Mouse (Mus musculus): Measurements from ENCODE around the gene Naa10. TPM values are rescaled to one million over a fixed set of nuclear protein-coding genes. Genes with fewer than 3 reads are reported as not detected.

The Naa10 gene
- polyA plus RNA-seq, 1 experiment from 2014 or later: 144 TPM

- Histone ChIP-seq H3K4me1 (no peaks in the 10 kb centered on the region), H3K9me3 (no peaks in the 10 kb centered on the region), H3K36me3 (no peaks in the 10 kb centered on the region), H3K4me2 (no peak overlapping the region), H3K27ac (no peak overlapping the region), H3K27me3 (replicated peaks) (no peaks in the 10 kb centered on the region), H3K9ac (no peak overlapping the region), H3K4me3 (replicated peaks) (no peak overlapping the region)
- WGBS: 65% methylated on average over 1 of the region's 1 CpGs
- ATAC-seq (ENCODE audit: insufficient read depth, low FRiP score, low read depth): no peak
Observed at GRCm38 (mm10) chrX:73871956-73872355, 49.8 kb downstream of the Naa10 start.

GRCm38 (mm10) chrX:73871474-73871873, 50.3 kb downstream of the Naa10 start:
- no peak for ATAC-seq (ENCODE audit: insufficient read depth, low FRiP score, low read depth)

GRCm38 (mm10) chrX:73869334-73869733, 52.4 kb downstream of the Naa10 start:
- Histone ChIP-seq H3K27ac (no peak overlapping the region), H3K9ac (no peak overlapping the region), H3K9me3 (no peaks in the 10 kb centered on the region), H3K4me3 (replicated peaks) (no peak overlapping the region), H3K36me3 (no peaks in the 10 kb centered on the region), H3K4me2 (no peak overlapping the region), H3K4me1 (no peaks in the 10 kb centered on the region), H3K27me3 (replicated peaks) (no peaks in the 10 kb centered on the region)
- ATAC-seq (ENCODE audit: insufficient read depth, low FRiP score, low read depth): no peak
- WGBS: 15% methylated on average over 5 of the region's 5 CpGs

More at GRCm38 (mm10) chrX:73871474-73871873, 50.3 kb downstream of the Naa10 start:
- Histone ChIP-seq H3K9ac (no peak overlapping the region), H3K27me3 (replicated peaks) (no peaks in the 10 kb centered on the region), H3K4me1 (no peaks in the 10 kb centered on the region), H3K4me2 (no peak overlapping the region), H3K9me3 (no peaks in the 10 kb centered on the region), H3K4me3 (replicated peaks) (no peak overlapping the region), H3K27ac (no peak overlapping the region), H3K36me3 (no peaks in the 10 kb centered on the region)

- ATAC-seq (ENCODE audit: insufficient read depth, low FRiP score, low read depth): no peak
- no peaks in the 10 kb centered on the region for H3K4me1 ChIP-seq
- WGBS: 64% methylated on average over 1 of the region's 1 CpGs
- H3K4me3 ChIP-seq (replicated peaks): no peak overlapping the region
- H3K36me3 ChIP-seq: no peaks in the 10 kb centered on the region
- no peak overlapping the region for H3K4me2 ChIP-seq
- H3K9me3 ChIP-seq: no peaks in the 10 kb centered on the region
- H3K27ac ChIP-seq: no peak overlapping the region
- H3K27me3 ChIP-seq (replicated peaks): no peaks in the 10 kb centered on the region
- no peak overlapping the region for H3K9ac ChIP-seq
Observed at GRCm38 (mm10) chrX:73867852-73868251, 53.9 kb downstream of the Naa10 start.

- H3K4me1 ChIP-seq: no peaks in the 10 kb centered on the region
- H3K36me3 ChIP-seq: no peaks in the 10 kb centered on the region
- H3K4me3 ChIP-seq (replicated peaks): no peak overlapping the region
- 31% methylated on average over 3 of the region's 3 CpGs for WGBS
- H3K9me3 ChIP-seq: no peaks in the 10 kb centered on the region
- ATAC-seq (ENCODE audit: insufficient read depth, low FRiP score, low read depth): no peak
- H3K4me2 ChIP-seq: no peak overlapping the region
- no peak overlapping the region for H3K9ac ChIP-seq
- H3K27ac ChIP-seq: no peak overlapping the region
- no peaks in the 10 kb centered on the region for H3K27me3 ChIP-seq (replicated peaks)
Observed at GRCm38 (mm10) chrX:73867256-73867655, 54.5 kb downstream of the Naa10 start.

Other genes with a start within 250 kb of the Naa10 start
- gene Slc6a8, start 248.8 kb downstream of the Naa10 start, polyA plus RNA-seq (2015; fragmentation: Nextera tagmentation; extraction: Ambion mirVana): 6.8 and 7.1 TPM in 2 replicates
- 270 and 283 TPM in 2 replicates for gene Bcap31, start 205.8 kb downstream of the Naa10 start, polyA plus RNA-seq (2015; fragmentation: Nextera tagmentation; extraction: Ambion mirVana)
- 18.6 and 19.5 TPM in 2 replicates for gene Abcd1, start 205.3 kb downstream of the Naa10 start, polyA plus RNA-seq (2015; fragmentation: Nextera tagmentation; extraction: Ambion mirVana)
- gene Plxnb3, start 164.9 kb downstream of the Naa10 start, polyA plus RNA-seq (2015; fragmentation: Nextera tagmentation; extraction: Ambion mirVana): 0.67 and 0.68 TPM in 2 replicates
- 2.2 and 4.8 TPM in 2 replicates for gene Srpk3, start 147.5 kb downstream of the Naa10 start, polyA plus RNA-seq (2015; fragmentation: Nextera tagmentation; extraction: Ambion mirVana)
- 202 and 211 TPM in 2 replicates for gene Idh3g, start 135.0 kb downstream of the Naa10 start, polyA plus RNA-seq (2015; fragmentation: Nextera tagmentation; extraction: Ambion mirVana)
- gene Ssr4, start 134.9 kb downstream of the Naa10 start, polyA plus RNA-seq (2015; fragmentation: Nextera tagmentation; extraction: Ambion mirVana): 253 and 266 TPM in 2 replicates
- 0.83 and 0.84 TPM in 2 replicates for gene Pdzd4, start 97.0 kb downstream of the Naa10 start, polyA plus RNA-seq (2015; fragmentation: Nextera tagmentation; extraction: Ambion mirVana)
- gene Avpr2, start 29.8 kb downstream of the Naa10 start, polyA plus RNA-seq (2015; fragmentation: Nextera tagmentation; extraction: Ambion mirVana): 0.21 and 0.22 TPM in 2 replicates
- 8.2 and 9.3 TPM in 2 replicates for gene L1cam, start 25.8 kb downstream of the Naa10 start, polyA plus RNA-seq (2015; fragmentation: Nextera tagmentation; extraction: Ambion mirVana)
- gene Arhgap4, start 74 bp downstream of the Naa10 start, polyA plus RNA-seq (2015; fragmentation: Nextera tagmentation; extraction: Ambion mirVana): 4.5 and 5.7 TPM in 2 replicates
- 49.5 and 55.0 TPM in 2 replicates for gene Renbp, start 8.9 kb upstream of the Naa10 start, polyA plus RNA-seq (2015; fragmentation: Nextera tagmentation; extraction: Ambion mirVana)
- gene Hcfc1, start 44.4 kb upstream of the Naa10 start, polyA plus RNA-seq (2015; fragmentation: Nextera tagmentation; extraction: Ambion mirVana): 40.8 and 46.8 TPM in 2 replicates
- gene Irak1, start 102.0 kb upstream of the Naa10 start, polyA plus RNA-seq (2015; fragmentation: Nextera tagmentation; extraction: Ambion mirVana): 68.3 and 71.1 TPM in 2 replicates
- not detected in 2 replicates for gene Opn1mw, start 205.5 kb upstream of the Naa10 start, polyA plus RNA-seq (2015; fragmentation: Nextera tagmentation; extraction: Ambion mirVana)
- gene Mecp2, start 213.4 kb upstream of the Naa10 start, polyA plus RNA-seq (2015; fragmentation: Nextera tagmentation; extraction: Ambion mirVana): 12.3 and 12.4 TPM in 2 replicates
- gene Tex28, start 245.9 kb upstream of the Naa10 start, polyA plus RNA-seq (2015; fragmentation: Nextera tagmentation; extraction: Ambion mirVana): not detected in 2 replicates

Measured in stomach, embryonic 15.5 days (tissue).